In the genomic region with DNA sequence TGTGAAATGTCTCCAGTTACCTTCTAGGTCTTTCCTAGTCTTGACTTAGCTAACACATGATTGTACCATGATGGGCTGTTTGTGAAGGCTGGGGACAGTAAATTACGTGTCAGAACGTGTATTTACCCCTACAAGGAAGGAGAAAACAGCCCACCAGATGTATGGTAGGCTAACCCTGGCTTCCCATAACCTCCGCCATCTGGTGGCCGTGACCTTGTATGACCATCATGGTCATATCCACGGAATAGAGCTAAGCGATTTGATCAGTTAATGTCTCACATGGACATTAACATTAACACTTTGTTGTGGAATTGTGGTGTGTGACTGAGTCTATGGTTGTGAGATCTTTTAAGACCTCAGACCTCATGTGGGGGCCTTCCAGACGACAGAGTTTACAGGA, we compare ENCODE assay signal across 23 mouse cellular contexts. TPM values are rescaled to one million over a fixed set of nuclear protein-coding genes. Genes with fewer than 3 reads are reported as not detected.
DNase-seq lines count a peak whose midpoint lies in the region; ATAC-seq and TF ChIP-seq lines count a peak whose summit lies in the region.
"Had no signal": no experiment of that assay in that cellular context is flagged by ENCODE, and none has a peak within 500 bp of the region (broad histone marks: within the 10 kb centered on the region; RNA-seq: fewer than 3 reads in every experiment).

No protein-coding gene starts in this region.

- 76% methylated on average over 7 of the region's 7 CpGs for WGBS in hindbrain, postnatal 0 days
- WGBS in hindbrain, embryonic 13.5 days, result 78% methylated on average over 7 of the region's 7 CpGs
- WGBS in liver, embryonic 14.5 days (ENCODE audit: insufficient replicate concordance), result 52% methylated on average over 7 of the region's 7 CpGs
- WGBS in liver, embryonic 11.5 days, result 60% methylated on average over 7 of the region's 7 CpGs
- 76% methylated on average over 7 of the region's 7 CpGs for WGBS in embryonic facial prominence, embryonic 10.5 days

- peak; percentile 44 for TF ChIP-seq CTCF in hindbrain, postnatal 0 days (IDR thresholded peaks at IDR 0.05; ENCODE audit: low read depth)
- TF ChIP-seq CTCF in liver, embryonic 14.5 days (IDR thresholded peaks at IDR 0.05; ENCODE audit: low read depth), result peak; percentile 25; the same call in 1 of the 2 replicates
- TF ChIP-seq CTCF in CH12.LX (conservative IDR thresholded peaks at IDR 0.05 in 1 of 2, IDR thresholded peaks at IDR 0.05 in 1 of 2; ENCODE audit: low read depth in 2 of 2, low read length in 2 of 2), result peak; percentile 30 to 56; a peak in 3 of 4 replicates

- H3K4me2 ChIP-seq in hindbrain, postnatal 0 days (ENCODE audit: low read depth, low read length), result no peak overlapping the region
- H3K4me2 ChIP-seq in hindbrain, embryonic 13.5 days, result no peak overlapping the region
- H3K4me2 ChIP-seq in liver, embryonic 14.5 days (ENCODE audit: low read depth), result no peak overlapping the region
- no peak overlapping the region for H3K4me2 ChIP-seq in liver, embryonic 11.5 days
- no peak overlapping the region for H3K4me2 ChIP-seq in CH12.LX (ENCODE audit: insufficient read depth, low read depth, poor library complexity, severe bottlenecking)
- H3K4me2 ChIP-seq: heart, embryonic 12.5 days; neural tube, embryonic 12.5 days had no signal

- no peak for TF ChIP-seq EP300 in liver, embryonic 14.5 days (IDR thresholded peaks at IDR 0.05; ENCODE audit: low read depth)
- TF ChIP-seq EP300 in CH12.LX (IDR thresholded peaks at IDR 0.05; ENCODE audit: low read length), result no peak

- TF ChIP-seq RAD21 in CH12.LX (IDR thresholded peaks at IDR 0.05; ENCODE audit: low read depth, low read length), result peak; percentile 6

- dilution Hi-C loops in CH12.LX (cut with MboI; ENCODE audit: extremely low pct_ligation_motif_present, extremely low pct_unique_long_range_greater_than_20kb, low sequenced_read_pairs), result no loop called here

- TF ChIP-seq POLR2A in CH12.LX (IDR thresholded peaks at IDR 0.05; ENCODE audit: low read depth, low read length), result no peak

- no peaks in the 10 kb centered on the region for H3K9me3 ChIP-seq in hindbrain, postnatal 0 days (ENCODE audit: low read length)
- H3K9me3 ChIP-seq in hindbrain, embryonic 13.5 days, result no peaks in the 10 kb centered on the region
- no peaks in the 10 kb centered on the region for H3K9me3 ChIP-seq in liver, embryonic 14.5 days (ENCODE audit: control insufficient read depth, low read length)
- H3K9me3 ChIP-seq in liver, embryonic 11.5 days (ENCODE audit: control insufficient read depth, low read length), result no peaks in the 10 kb centered on the region
- H3K9me3 ChIP-seq in CH12.LX (replicated peaks; ENCODE audit: low read length), result no peaks in the 10 kb centered on the region
- H3K9me3 ChIP-seq in embryonic facial prominence, embryonic 10.5 days, result no peaks in the 10 kb centered on the region
- H3K9me3 ChIP-seq: heart, embryonic 12.5 days; neural tube, embryonic 12.5 days had no signal

- ATAC-seq in hindbrain, postnatal 0 days, result no peak
- no peak for ATAC-seq in hindbrain, embryonic 13.5 days (ENCODE audit: low FRiP score)
- ATAC-seq in liver, embryonic 14.5 days (ENCODE audit: insufficient read depth), result no peak
- ATAC-seq in liver, embryonic 11.5 days (replicated peaks; ENCODE audit: low FRiP score), result no peak
- ATAC-seq: inflammation-experienced regulatory T-cells, adult 6 months had no signal

- no peaks in the 10 kb centered on the region for H3K36me3 ChIP-seq in hindbrain, postnatal 0 days (ENCODE audit: insufficient read depth, low read length)
- H3K36me3 ChIP-seq in hindbrain, embryonic 13.5 days, result no peaks in the 10 kb centered on the region
- H3K36me3 ChIP-seq in liver, embryonic 14.5 days (replicated peaks; ENCODE audit: control insufficient read depth, insufficient read depth, low read depth), result no peaks in the 10 kb centered on the region
- no peaks in the 10 kb centered on the region for H3K36me3 ChIP-seq in liver, embryonic 11.5 days (ENCODE audit: control insufficient read depth, insufficient read depth, low read length)
- peaks cover 2 to 18% of the 10 kb centered on the region in 2 experiments for H3K36me3 ChIP-seq in CH12.LX (replicated peaks in 1 of 2; ENCODE audit: control insufficient read depth in 1 of 2, insufficient read depth in 1 of 2, low read length in 1 of 2)
- H3K36me3 ChIP-seq in embryonic facial prominence, embryonic 10.5 days (replicated peaks), result no peaks in the 10 kb centered on the region
- H3K36me3 ChIP-seq: heart, embryonic 12.5 days; neural tube, embryonic 12.5 days had no signal

- H3K9ac ChIP-seq in hindbrain, postnatal 0 days (replicated peaks; ENCODE audit: low read length), result no peak overlapping the region
- no peak overlapping the region for H3K9ac ChIP-seq in hindbrain, embryonic 13.5 days
- H3K9ac ChIP-seq in liver, embryonic 14.5 days (replicated peaks), result no peak overlapping the region
- no peak overlapping the region for H3K9ac ChIP-seq in liver, embryonic 11.5 days (ENCODE audit: low read depth, low read length)
- no peak overlapping the region for H3K9ac ChIP-seq in CH12.LX (ENCODE audit: insufficient read depth, low read depth)
- H3K9ac ChIP-seq: heart, embryonic 12.5 days; neural tube, embryonic 12.5 days had no signal

- H3K79me2 ChIP-seq in CH12.LX (replicated peaks; ENCODE audit: control insufficient read depth, extremely low read depth, insufficient read depth, poor library complexity, severe bottlenecking), result no peaks in the 10 kb centered on the region

- DNase-seq in hindbrain, postnatal 0 days (ENCODE audit: low spot score), result no peak
- no peak for DNase-seq in liver, embryonic 14.5 days (ENCODE audit: low read depth in 3 of 3, low spot score in 3 of 3)
- DNase-seq in liver, embryonic 11.5 days (ENCODE audit: low spot score), result no peak
- no peak for DNase-seq in CH12.LX (ENCODE audit: extremely low read depth)
- DNase-seq in embryo, embryonic 10.5 days (ENCODE audit: low spot score), result peak; percentile 28
- no peak for DNase-seq in spleen, postnatal 36 days (ENCODE audit: low spot score in 2 of 2)
- no peak for DNase-seq in embryonic facial prominence, embryonic 10.5 days (ENCODE audit: low spot score)
- DNase-seq: adrenal gland, adult 8-10 months; cerebellum, adult 11 months; cerebellum, postnatal 36 days; gastrocnemius, postnatal 25 days; heart, postnatal 4 days; kidney, postnatal 14 days; liver; lung, postnatal 10 days; right cerebral cortex, postnatal 25 days; thymus, postnatal 14 days had no signal

- in situ Hi-C loops in CH12.LX (cut with MboI; ENCODE audit: low pct_ligation_motif_present, low pct_unique_long_range_greater_than_20kb, low sequenced_read_pairs), result no loop called here

- H3K4me3 ChIP-seq in hindbrain, postnatal 0 days (ENCODE audit: low read length), result no peak overlapping the region
- no peak overlapping the region for H3K4me3 ChIP-seq in hindbrain, embryonic 13.5 days
- no peak overlapping the region for H3K4me3 ChIP-seq in liver, embryonic 14.5 days (ENCODE audit: insufficient read depth in 1 of 2, low read depth in 2 of 2, low read length in 2 of 2)
- no peak overlapping the region for H3K4me3 ChIP-seq in liver, embryonic 11.5 days (ENCODE audit: low read depth, low read length)
- H3K4me3 ChIP-seq in CH12.LX (replicated peaks in 1 of 3; ENCODE audit: low read depth in 2 of 3, low read length in 2 of 3, poor library complexity in 1 of 3), result no peak overlapping the region
- H3K4me3 ChIP-seq in embryonic facial prominence, embryonic 10.5 days, result no peak overlapping the region
- H3K4me3 ChIP-seq: heart, embryonic 12.5 days; neural tube, embryonic 12.5 days had no signal

- peaks cover 12% of the 10 kb centered on the region; the same call in 1 of the 2 replicates for H3K4me1 ChIP-seq in hindbrain, postnatal 0 days (ENCODE audit: insufficient read depth, low read length)
- peaks cover 14% of the 10 kb centered on the region for H3K4me1 ChIP-seq in hindbrain, embryonic 13.5 days (replicated peaks)
- 0 out of 4 replicates have a peak, but pooled peaks cover 0 to 3% of the 10 kb centered on the region in 2 experiments for H3K4me1 ChIP-seq in liver, embryonic 14.5 days (replicated peaks; ENCODE audit: control insufficient read depth in 2 of 2, insufficient read depth in 2 of 2, low read length in 1 of 2)
- H3K4me1 ChIP-seq in liver, embryonic 11.5 days (replicated peaks; ENCODE audit: control insufficient read depth, insufficient read depth, low read length), result no peaks in the 10 kb centered on the region
- H3K4me1 ChIP-seq in CH12.LX (ENCODE audit: control insufficient read depth in 1 of 2, insufficient read depth in 2 of 2), result no peaks in the 10 kb centered on the region
- peaks cover 13% of the 10 kb centered on the region for H3K4me1 ChIP-seq in embryonic facial prominence, embryonic 10.5 days

- H3K27me3 ChIP-seq in hindbrain, postnatal 0 days (ENCODE audit: insufficient read depth, low read length), result no peaks in the 10 kb centered on the region; the same call in 1 of the 2 replicates
- H3K27me3 ChIP-seq in hindbrain, embryonic 13.5 days, result no peaks in the 10 kb centered on the region
- no peaks in the 10 kb centered on the region for H3K27me3 ChIP-seq in liver, embryonic 14.5 days (ENCODE audit: control insufficient read depth, insufficient read depth, low read length)
- H3K27me3 ChIP-seq in liver, embryonic 11.5 days (replicated peaks; ENCODE audit: control insufficient read depth, insufficient read depth, low read length), result no peaks in the 10 kb centered on the region
- H3K27me3 ChIP-seq in CH12.LX (replicated peaks), result no peaks in the 10 kb centered on the region
- no peaks in the 10 kb centered on the region for H3K27me3 ChIP-seq in embryonic facial prominence, embryonic 10.5 days (replicated peaks; ENCODE audit: low read depth, poor library complexity, severe bottlenecking)
- H3K27me3 ChIP-seq: heart, embryonic 12.5 days; neural tube, embryonic 12.5 days had no signal

- H3K27ac ChIP-seq in hindbrain, postnatal 0 days, result no peak overlapping the region
- no peak overlapping the region for H3K27ac ChIP-seq in hindbrain, embryonic 13.5 days
- no peak overlapping the region for H3K27ac ChIP-seq in liver, embryonic 14.5 days
- no peak overlapping the region for H3K27ac ChIP-seq in liver, embryonic 11.5 days (ENCODE audit: low read depth, low read length)
- H3K27ac ChIP-seq in CH12.LX (ENCODE audit: insufficient read depth, low read depth), result no peak overlapping the region
- H3K27ac ChIP-seq in embryonic facial prominence, embryonic 10.5 days (replicated peaks), result no peak overlapping the region
- H3K27ac ChIP-seq: neural tube, embryonic 12.5 days had no signal

RNA-seq across cellular contexts. Expression of a gene that starts 14.5 kb away (rescaled TPM):
- 5.1 and 9.4 TPM in 2 replicates for total RNA-seq in hindbrain, postnatal 0 days (2014; rRNA removed)
- 2.6 and 2.8 TPM in 2 replicates for polyA plus RNA-seq in hindbrain, postnatal 0 days (2015; fragmentation: Nextera tagmentation; extraction: Ambion mirVana)
- 1.4 and 1.6 TPM in 2 replicates for polyA plus RNA-seq in hindbrain, embryonic 13.5 days (2015; fragmentation: Nextera tagmentation; extraction: Ambion mirVana)
- 1.7 TPM in 2 replicates for polyA plus RNA-seq in liver, embryonic 14.5 days (2012; rRNA removed)
- 0.99 and 1.7 TPM in 2 replicates for polyA plus RNA-seq in liver, embryonic 14.5 days (2014; fragmentation: Nextera tagmentation; extraction: Ambion mirVana)
- 1.0 and 1.7 TPM in 2 replicates for polyA plus RNA-seq in liver, embryonic 11.5 days (2014; fragmentation: Nextera tagmentation; extraction: Ambion mirVana)
- total RNA-seq in CH12.LX (2012; rRNA removed), result 3.1 and 3.5 TPM in 2 replicates
- total RNA-seq in CH12.LX (2014; rRNA removed), result 4.1 and 4.3 TPM in 2 replicates
- polyA plus RNA-seq in CH12.LX (2012; ENCODE audit: insufficient read length, low read depth), result 2.3 and 2.7 TPM in 2 replicates
- polyA plus RNA-seq in embryonic facial prominence, embryonic 10.5 days (2016; fragmentation: Nextera tagmentation; extraction: Ambion mirVana), result 0.62 and 1.0 TPM in 2 replicates
- polyA plus RNA-seq: forebrain, embryonic 11.5 days had no signal

RNA-seq across cellular contexts. Expression of a gene that starts 42.7 kb away (rescaled TPM):
- total RNA-seq in hindbrain, postnatal 0 days (2014; rRNA removed), result 2.0 TPM in 1 of 2 replicates, not detected in the other
- polyA plus RNA-seq in hindbrain, postnatal 0 days (2015; fragmentation: Nextera tagmentation; extraction: Ambion mirVana), result 1.1 TPM in 2 replicates
- not detected in 2 replicates for polyA plus RNA-seq in hindbrain, embryonic 13.5 days (2015; fragmentation: Nextera tagmentation; extraction: Ambion mirVana)
- polyA plus RNA-seq in liver, embryonic 14.5 days (2012; rRNA removed), result 27.9 and 32.7 TPM in 2 replicates
- 58.0 and 65.1 TPM in 2 replicates for polyA plus RNA-seq in liver, embryonic 14.5 days (2014; fragmentation: Nextera tagmentation; extraction: Ambion mirVana)
- polyA plus RNA-seq in liver, embryonic 11.5 days (2014; fragmentation: Nextera tagmentation; extraction: Ambion mirVana), result 13.8 and 15.6 TPM in 2 replicates
- not detected in 2 replicates for total RNA-seq in CH12.LX (2012; rRNA removed)
- total RNA-seq in CH12.LX (2014; rRNA removed), result not detected in 2 replicates
- not detected in 2 replicates for polyA plus RNA-seq in CH12.LX (2012; ENCODE audit: insufficient read length, low read depth)
- not detected in 2 replicates for polyA plus RNA-seq in embryonic facial prominence, embryonic 10.5 days (2016; fragmentation: Nextera tagmentation; extraction: Ambion mirVana)
- total RNA-seq: adrenal gland, adult 8-10 months; gastrocnemius, postnatal 25 days; heart, postnatal 4 days; layer of hippocampus, postnatal 14 days had no signal
- polyA plus RNA-seq: forebrain, embryonic 11.5 days; neural tube, embryonic 12.5 days had no signal
